Comparison of ENCODE assay signal across 8 mouse cellular contexts in the genomic region with DNA sequence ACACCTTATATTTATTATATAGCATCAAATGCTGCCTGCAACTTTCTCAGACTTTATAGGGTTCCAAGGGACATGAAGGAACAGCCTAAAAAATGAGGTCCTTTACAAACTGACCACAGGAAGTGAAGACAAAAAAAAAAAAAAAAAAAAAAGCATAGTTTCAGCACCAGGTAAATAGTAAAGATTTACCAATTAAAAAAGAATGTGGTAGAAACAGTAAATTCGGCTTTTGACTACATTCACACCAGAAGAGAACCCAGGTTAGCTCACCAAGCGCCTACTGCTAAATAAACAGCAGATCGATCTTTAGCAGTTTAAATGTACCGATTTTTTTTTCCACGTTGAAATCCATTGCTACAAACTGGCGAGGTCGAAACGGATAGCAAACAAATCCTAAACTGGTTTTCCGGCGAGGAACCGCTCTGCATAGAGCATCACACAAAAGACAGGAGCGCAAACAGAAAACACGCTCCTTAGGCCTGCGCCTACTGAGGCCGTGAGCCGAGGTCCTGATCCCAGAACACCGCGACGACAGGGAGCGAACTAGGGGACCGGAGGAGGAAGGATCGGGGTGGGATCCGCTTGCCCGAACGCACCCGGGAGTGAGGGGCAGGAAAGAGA. TPM values are rescaled to one million over a fixed set of nuclear protein-coding genes. Genes with fewer than 3 reads are reported as not detected.
DNase-seq lines count a peak whose midpoint lies in the region; ATAC-seq and TF ChIP-seq lines count a peak whose summit lies in the region.

No protein-coding gene starts in this region.

- H3K36me3 ChIP-seq in heart, embryonic 13.5 days = peaks cover 11% of the 10 kb centered on the region; the same call in 1 of the 2 replicates
- H3K36me3 ChIP-seq in E14TG2a.4 (ENCODE audit: insufficient read depth, low read length) = peaks cover 8% of the 10 kb centered on the region
- peaks cover 17% of the 10 kb centered on the region for H3K36me3 ChIP-seq in erythroblast, embryonic 14.5 days (ENCODE audit: control insufficient read depth)
- H3K36me3 ChIP-seq in liver, embryonic 12.5 days = peaks cover 7% of the 10 kb centered on the region
- H3K36me3 ChIP-seq in stomach, embryonic 16.5 days (ENCODE audit: control insufficient read depth, insufficient read depth, low read length) = no peaks in the 10 kb centered on the region

- WGBS in heart, embryonic 13.5 days = 1% methylated on average over 26 of the region's 26 CpGs
- under 1% methylated on average over 26 of the region's 26 CpGs for WGBS in liver, embryonic 12.5 days (ENCODE audit: insufficient replicate concordance)
- WGBS in stomach, embryonic 16.5 days = under 1% methylated on average over 26 of the region's 26 CpGs

- H3K9ac ChIP-seq in heart, embryonic 13.5 days = peak overlapping the region; percentile 93
- H3K9ac ChIP-seq in liver, embryonic 12.5 days = peak overlapping the region; percentile 93
- H3K9ac ChIP-seq in stomach, embryonic 16.5 days (ENCODE audit: low read length) = peak overlapping the region; percentile 99

- ATAC-seq in heart, embryonic 13.5 days (ENCODE audit: extremely low read depth, insufficient number of reproducible peaks, low FRiP score, low TSS enrichment) = no peak
- peak; percentile 61 for ATAC-seq in liver, embryonic 12.5 days
- ATAC-seq in stomach, embryonic 16.5 days (ENCODE audit: insufficient read depth, low FRiP score) = peak; percentile 53; the same call in 1 of the 2 replicates

- TF ChIP-seq CTCF in E14TG2a.4 (conservative IDR thresholded peaks at IDR 0.05; ENCODE audit: low read length) = no peak

- H3K27ac ChIP-seq in heart, embryonic 13.5 days (replicated peaks) = peak overlapping the region; percentile 97
- H3K27ac ChIP-seq in liver, embryonic 12.5 days = peak overlapping the region; percentile 98
- peak overlapping the region; percentile 99 for H3K27ac ChIP-seq in stomach, embryonic 16.5 days (ENCODE audit: low read length)

- DNase-seq in heart, adult 9 months (ENCODE audit: low spot score in 2 of 2) = no peak
- no peak for DNase-seq in right cerebral cortex, postnatal 14 days
- DNase-seq in thymus, postnatal 14 days = no peak

- no peaks in the 10 kb centered on the region for H3K9me3 ChIP-seq in heart, embryonic 13.5 days
- no peaks in the 10 kb centered on the region for H3K9me3 ChIP-seq in E14TG2a.4 (ENCODE audit: low read length)
- no peaks in the 10 kb centered on the region for H3K9me3 ChIP-seq in erythroblast, embryonic 14.5 days (ENCODE audit: control insufficient read depth, low read length)
- H3K9me3 ChIP-seq in liver, embryonic 12.5 days (replicated peaks) = no peaks in the 10 kb centered on the region
- H3K9me3 ChIP-seq in stomach, embryonic 16.5 days (replicated peaks; ENCODE audit: control insufficient read depth, low read length) = no peaks in the 10 kb centered on the region

- H3K4me2 ChIP-seq in heart, embryonic 13.5 days = peak overlapping the region; percentile 77
- H3K4me2 ChIP-seq in liver, embryonic 12.5 days = peak overlapping the region; percentile 70
- peak overlapping the region; percentile 58 for H3K4me2 ChIP-seq in stomach, embryonic 16.5 days (ENCODE audit: low read depth, low read length)

- H3K27me3 ChIP-seq in heart, embryonic 13.5 days (replicated peaks) = no peaks in the 10 kb centered on the region
- H3K27me3 ChIP-seq in E14TG2a.4 (ENCODE audit: insufficient read depth, low read length) = peaks cover 20% of the 10 kb centered on the region
- H3K27me3 ChIP-seq in erythroblast, embryonic 14.5 days (ENCODE audit: control insufficient read depth) = peaks cover 26% of the 10 kb centered on the region
- peaks cover 14% of the 10 kb centered on the region; the same call in 1 of the 2 replicates for H3K27me3 ChIP-seq in liver, embryonic 12.5 days (replicated peaks)
- no peaks in the 10 kb centered on the region for H3K27me3 ChIP-seq in stomach, embryonic 16.5 days (ENCODE audit: control insufficient read depth, insufficient read depth, low read length)

- peak overlapping the region; percentile 78 for H3K4me3 ChIP-seq in heart, embryonic 13.5 days
- H3K4me3 ChIP-seq in E14TG2a.4 (replicated peaks; ENCODE audit: low read length) = peak overlapping the region; percentile 95
- H3K4me3 ChIP-seq in erythroblast, embryonic 14.5 days (replicated peaks) = peak overlapping the region; percentile 89
- H3K4me3 ChIP-seq in liver, embryonic 12.5 days = peak overlapping the region; percentile 89
- peak overlapping the region; percentile 96 for H3K4me3 ChIP-seq in stomach, embryonic 16.5 days (replicated peaks; ENCODE audit: low read length)

- H3K4me1 ChIP-seq in heart, embryonic 13.5 days = peaks cover 33% of the 10 kb centered on the region
- H3K4me1 ChIP-seq in E14TG2a.4 (replicated peaks; ENCODE audit: low read depth, low read length) = peaks cover 12% of the 10 kb centered on the region
- peaks cover 40% of the 10 kb centered on the region for H3K4me1 ChIP-seq in erythroblast, embryonic 14.5 days (ENCODE audit: control insufficient read depth)
- H3K4me1 ChIP-seq in liver, embryonic 12.5 days = peaks cover 31% of the 10 kb centered on the region
- H3K4me1 ChIP-seq in stomach, embryonic 16.5 days (ENCODE audit: control insufficient read depth, insufficient read depth, low read length) = no peaks in the 10 kb centered on the region

RNA-seq across cellular contexts. Expression of a gene that starts 0.9 kb away (rescaled TPM):
- polyA plus RNA-seq in heart, embryonic 13.5 days (2015; fragmentation: Nextera tagmentation; extraction: Ambion mirVana) = 56.6 and 61.5 TPM in 2 replicates
- 1.1 and 1.4 TPM in 2 replicates for polyA plus RNA-seq in erythroblast, embryonic 14.5 days (2012)
- polyA plus RNA-seq in liver, embryonic 12.5 days (2016; fragmentation: Nextera tagmentation; extraction: Ambion mirVana) = 30.7 and 32.3 TPM in 2 replicates
- 53.9 and 54.2 TPM in 2 replicates for polyA plus RNA-seq in stomach, embryonic 16.5 days (2015; fragmentation: Nextera tagmentation; extraction: Ambion mirVana)

RNA-seq across cellular contexts. Expression of a gene that starts 41.9 kb away (rescaled TPM):
- 34.6 and 36.1 TPM in 2 replicates for polyA plus RNA-seq in heart, embryonic 13.5 days (2015; fragmentation: Nextera tagmentation; extraction: Ambion mirVana)
- 0.63 TPM in 2 replicates for polyA plus RNA-seq in erythroblast, embryonic 14.5 days (2012)
- 70.6 and 71.0 TPM in 2 replicates for polyA plus RNA-seq in liver, embryonic 12.5 days (2016; fragmentation: Nextera tagmentation; extraction: Ambion mirVana)
- polyA plus RNA-seq in stomach, embryonic 16.5 days (2015; fragmentation: Nextera tagmentation; extraction: Ambion mirVana) = 47.0 and 50.1 TPM in 2 replicates

Comparison
In these comparisons a context has a peak if more than half of its experiments do, and no peak if none do; other contexts are left out.
1. RNA of a gene that starts 0.9 kb away (polyA plus RNA-seq): 56.6 to 61.5 TPM in heart, embryonic 13.5 days, 53.9 to 54.2 TPM in stomach, embryonic 16.5 days and 30.7 to 32.3 TPM in liver, embryonic 12.5 days; 1.1 to 1.4 TPM in erythroblast, embryonic 14.5 days; every median in the first group is over 10 times any median in the second.
2. RNA of a gene that starts 41.9 kb away (polyA plus RNA-seq): 70.6 to 71.0 TPM in liver, embryonic 12.5 days, 47.0 to 50.1 TPM in stomach, embryonic 16.5 days and 34.6 to 36.1 TPM in heart, embryonic 13.5 days; 0.63 TPM in erythroblast, embryonic 14.5 days; every median in the first group is over 10 times any median in the second.
3. Peak in every context shown above with its lines, with median percentiles within 50 percentile points of each other: H3K27ac ChIP-seq, H3K4me2 ChIP-seq, H3K4me3 ChIP-seq and H3K9ac ChIP-seq.